Mouse (Mus musculus) lung, embryonic 16.5 days (tissue): ENCODE data around the gene Afap1l2. TPM values are rescaled to one million over a fixed set of nuclear protein-coding genes. Genes with fewer than 3 reads are reported as not detected.

Experiments
- ATAC-seq: fragments of 200-750 bp; cut with Nextera tagmentation; 2 replicates; pipeline ENCODE4 v1.8.0; 2017; ENCODE audit warnings: low read depth, mild to moderate bottlenecking, moderate library complexity
- H3K27ac ChIP-seq: fragments of 300-500 bp; sonication (generic); 2 replicates; pipeline ENCODE4 v1.5.1; 2014; ENCODE audit warnings: mild to moderate bottlenecking, control low read depth, low read length
- H3K27me3 ChIP-seq: fragments of 300-500 bp; sonication (generic); 2 replicates; pipeline ENCODE4 v1.6.1; 2014; ENCODE audit warnings: low read depth, low read length, mixed read lengths; ENCODE audit not compliant: control insufficient read depth, insufficient read depth
- H3K36me3 ChIP-seq: fragments of 300-500 bp; sonication (generic); 2 replicates; pipeline ENCODE4 v1.6.1; 2014; ENCODE audit warnings: low read length; ENCODE audit not compliant: control insufficient read depth, insufficient read depth
- H3K4me1 ChIP-seq: fragments of 300-500 bp; sonication (generic); replicated peaks from 2 replicates; pipeline ENCODE4 v1.6.1; 2014; ENCODE audit warnings: low read length, mixed read lengths; ENCODE audit not compliant: control insufficient read depth, insufficient read depth
- H3K4me2 ChIP-seq: fragments of 300-500 bp; sonication (generic); 2 replicates; pipeline ENCODE4 v1.6.1; 2014; ENCODE audit warnings: low read depth, low read length, control low read depth
- H3K4me3 ChIP-seq: fragments of 300-500 bp; sonication (generic); 2 replicates; pipeline ENCODE4 v1.5.1; 2014; ENCODE audit warnings: mild to moderate bottlenecking, low read length, control low read depth
- H3K9ac ChIP-seq: fragments of 300-500 bp; sonication (generic); 2 replicates; pipeline ENCODE4 v1.6.1; 2014; ENCODE audit warnings: low read length, control low read depth
- H3K9me3 ChIP-seq: fragments of 300-500 bp; sonication (generic); 2 replicates; pipeline ENCODE4 v1.6.1; 2016; ENCODE audit warnings: low read length; ENCODE audit not compliant: control insufficient read depth
- WGBS: fragments of 180-500 bp; shearing (Covaris S2); extraction: QIAGEN DNeasy Blood & Tissue Kit; methylation state at CpG from one replicate; pipeline ENCODE4 v1.1.7; 2014; 5-methylcytosine and 5-hydroxymethylcytosine counted together
- polyA plus RNA-seq: library from polyadenylated mRNA; unstranded; fragments of >200 nt; fragmentation: Nextera tagmentation; extraction: Ambion mirVana; gene quantifications from 2 replicates; pipeline ENCODE4 v1.2.1, GENCODE M21; 2015

Gene Afap1l2
- polyA plus RNA-seq, 1 experiment from 2014 or later = 31.3 TPM

DNA sequence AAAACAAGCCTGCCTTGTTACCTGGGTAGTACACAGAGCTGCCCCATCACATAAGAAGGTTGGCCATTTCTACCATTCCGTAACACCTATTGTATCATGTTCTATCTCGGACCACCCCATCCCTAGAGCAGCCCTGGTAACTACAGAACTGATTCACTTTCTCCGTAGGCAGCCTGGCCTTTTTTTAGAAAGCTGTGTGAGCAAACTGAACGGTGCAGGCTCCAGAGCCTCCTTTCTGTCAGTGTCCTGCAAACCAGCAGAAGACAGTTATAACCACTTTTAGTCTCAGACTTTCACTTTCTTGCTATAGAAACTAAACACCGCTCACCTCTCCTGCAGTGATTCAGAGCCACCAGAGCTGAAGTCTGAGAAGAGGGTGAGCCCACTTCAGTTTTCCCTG, 7.4 kb downstream of the Afap1l2 start:
- no peak overlapping the region for H3K27ac ChIP-seq
- ATAC-seq = no peak
- no peak overlapping the region for H3K9ac ChIP-seq
- no peak overlapping the region for H3K4me2 ChIP-seq
- H3K36me3 ChIP-seq = no peaks in the 10 kb centered on the region
- H3K4me1 ChIP-seq = peaks cover 56% of the 10 kb centered on the region
- no peaks in the 10 kb centered on the region for H3K27me3 ChIP-seq
- no peaks in the 10 kb centered on the region for H3K9me3 ChIP-seq
- 84% methylated on average over 5 of the region's 5 CpGs for WGBS
- no peak overlapping the region for H3K4me3 ChIP-seq

GRCm38 (mm10) chr19:56999781-57000180, 8.2 kb downstream of the Afap1l2 start:
- H3K4me2 ChIP-seq = no peak overlapping the region

GRCm38 (mm10) chr19:56998910-56999309, 9.1 kb downstream of the Afap1l2 start:
- 44% methylated on average over 2 of the region's 2 CpGs for WGBS
- no peak for ATAC-seq
- H3K4me3 ChIP-seq = no peak overlapping the region
- H3K9ac ChIP-seq = no peak overlapping the region
- no peak overlapping the region for H3K27ac ChIP-seq
- no peak overlapping the region for H3K4me2 ChIP-seq
- no peaks in the 10 kb centered on the region for H3K27me3 ChIP-seq
- H3K4me1 ChIP-seq = peaks cover 60% of the 10 kb centered on the region
- no peaks in the 10 kb centered on the region for H3K36me3 ChIP-seq
- H3K9me3 ChIP-seq = no peaks in the 10 kb centered on the region

More at GRCm38 (mm10) chr19:56999781-57000180, 8.2 kb downstream of the Afap1l2 start:
- H3K4me1 ChIP-seq = peaks cover 58% of the 10 kb centered on the region
- H3K4me3 ChIP-seq = no peak overlapping the region
- WGBS = 78% methylated on average over 2 of the region's 2 CpGs
- ATAC-seq = no peak
- H3K27ac ChIP-seq = no peak overlapping the region
- no peaks in the 10 kb centered on the region for H3K36me3 ChIP-seq
- no peaks in the 10 kb centered on the region for H3K27me3 ChIP-seq
- H3K9me3 ChIP-seq = no peaks in the 10 kb centered on the region
- H3K9ac ChIP-seq = no peak overlapping the region

DNA sequence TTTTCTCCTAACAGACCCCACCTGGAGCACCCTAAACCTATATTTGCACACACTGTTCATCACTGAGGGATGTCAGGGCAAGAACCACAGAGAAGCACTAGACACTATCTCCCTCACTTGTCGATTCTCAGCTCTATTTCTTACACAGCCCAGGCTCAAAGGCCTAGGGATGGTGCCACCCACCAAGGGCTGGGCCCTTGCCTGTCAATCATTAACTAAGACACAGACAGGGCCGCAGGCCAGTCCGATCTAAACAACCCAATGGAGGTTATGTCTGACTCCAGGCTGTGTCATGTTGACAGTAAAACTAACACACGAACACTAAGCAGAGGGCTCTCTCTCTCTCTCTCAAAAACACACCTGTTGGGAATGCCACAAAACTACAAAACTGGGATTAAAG, 9.7 kb downstream of the Afap1l2 start:
- Histone ChIP-seq H3K9ac (no peak overlapping the region), H3K27ac (peak overlapping the region; percentile 2; the same call in 1 of the 2 replicates), H3K4me3 (no peak overlapping the region), H3K36me3 (no peaks in the 10 kb centered on the region), H3K4me2 (no peak overlapping the region), H3K27me3 (no peaks in the 10 kb centered on the region), H3K9me3 (no peaks in the 10 kb centered on the region), H3K4me1 (peaks cover 58% of the 10 kb centered on the region)
- 57% methylated on average over 4 of the region's 4 CpGs for WGBS
- no peak for ATAC-seq

- no peaks in the 10 kb centered on the region for H3K9me3 ChIP-seq
- no peaks in the 10 kb centered on the region for H3K27me3 ChIP-seq
- H3K4me1 ChIP-seq = peaks cover 48% of the 10 kb centered on the region
- peak; percentile 93 for ATAC-seq
- H3K9ac ChIP-seq = no peak overlapping the region
- H3K4me2 ChIP-seq = peak overlapping the region; percentile 26
- 3% methylated on average over 10 of the region's 10 CpGs for WGBS
- peak overlapping the region; percentile 37 for H3K27ac ChIP-seq
- H3K4me3 ChIP-seq = peak overlapping the region; percentile 4; the same call in 1 of the 2 replicates
- no peaks in the 10 kb centered on the region for H3K36me3 ChIP-seq
These were observed 10.8 kb downstream of the Afap1l2 start for GRCm38 (mm10) chr19:56997164-56997599.

GRCm38 (mm10) chr19:56995441-56995840, 12.6 kb downstream of the Afap1l2 start:
- no peak overlapping the region for H3K4me3 ChIP-seq
- no peak overlapping the region for H3K27ac ChIP-seq
- no peaks in the 10 kb centered on the region for H3K9me3 ChIP-seq
- 43% methylated on average over 4 of the region's 4 CpGs for WGBS
- no peaks in the 10 kb centered on the region for H3K36me3 ChIP-seq
- no peak overlapping the region for H3K9ac ChIP-seq
- no peak for ATAC-seq
- H3K4me2 ChIP-seq = no peak overlapping the region
- H3K4me1 ChIP-seq = peaks cover 47% of the 10 kb centered on the region
- no peaks in the 10 kb centered on the region for H3K27me3 ChIP-seq

GRCm38 (mm10) chr19:56994653-56995052, 13.4 kb downstream of the Afap1l2 start:
- ATAC-seq = no peak
- H3K4me3 ChIP-seq = no peak overlapping the region
- H3K9me3 ChIP-seq = no peaks in the 10 kb centered on the region
- H3K9ac ChIP-seq = no peak overlapping the region
- H3K27me3 ChIP-seq = no peaks in the 10 kb centered on the region
- 70% methylated on average over 4 of the region's 4 CpGs for WGBS
- peaks cover 55% of the 10 kb centered on the region for H3K4me1 ChIP-seq
- H3K4me2 ChIP-seq = no peak overlapping the region
- H3K27ac ChIP-seq = no peak overlapping the region; the same call in 1 of the 2 replicates
- H3K36me3 ChIP-seq = no peaks in the 10 kb centered on the region

GRCm38 (mm10) chr19:56993763-56994162, 14.3 kb downstream of the Afap1l2 start:
- Histone ChIP-seq H3K36me3 (no peaks in the 10 kb centered on the region), H3K4me3 (no peak overlapping the region), H3K4me2 (no peak overlapping the region), H3K9me3 (no peaks in the 10 kb centered on the region), H3K27me3 (no peaks in the 10 kb centered on the region), H3K27ac (no peak overlapping the region), H3K9ac (no peak overlapping the region), H3K4me1 (peaks cover 57% of the 10 kb centered on the region)
- whole genome bisulfite sequencing = 57% methylated on average over 4 of the region's 4 CpGs
- ATAC-seq = no peak

DNA sequence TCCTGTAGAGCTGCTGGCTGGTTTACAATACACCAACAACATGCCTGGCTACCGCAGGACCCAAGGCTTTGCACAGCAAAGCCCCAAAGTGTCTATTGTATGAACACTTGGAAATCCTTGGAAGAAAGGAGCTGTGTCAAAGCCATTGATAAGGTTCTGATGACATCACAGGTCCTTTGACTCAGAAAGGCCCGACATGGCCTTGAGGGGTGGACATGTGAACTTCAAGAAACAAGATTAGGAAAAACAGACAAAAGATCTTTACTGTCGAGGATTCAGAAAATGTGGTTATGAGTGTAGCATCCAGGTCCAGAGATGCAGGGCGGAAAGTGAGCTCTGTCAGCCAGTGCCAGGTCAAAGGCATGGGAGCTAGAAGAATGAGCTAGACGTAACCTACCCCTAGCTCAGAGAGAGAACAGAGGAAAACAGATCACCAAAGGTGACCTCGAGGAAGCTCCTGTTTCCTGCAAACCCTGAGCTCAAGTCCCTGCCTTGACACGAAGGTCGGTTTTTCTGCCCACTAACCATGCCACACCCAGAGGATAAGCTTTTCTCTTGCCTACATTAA, 15.0 kb downstream of the Afap1l2 start:
- no peaks in the 10 kb centered on the region for H3K27me3 ChIP-seq
- no peak for ATAC-seq
- 64% methylated on average over 8 of the region's 8 CpGs for WGBS
- no peak overlapping the region for H3K4me3 ChIP-seq
- no peaks in the 10 kb centered on the region for H3K36me3 ChIP-seq
- no peak overlapping the region for H3K9ac ChIP-seq
- H3K9me3 ChIP-seq = no peaks in the 10 kb centered on the region
- H3K4me2 ChIP-seq = no peak overlapping the region
- no peak overlapping the region for H3K27ac ChIP-seq
- peaks cover 58% of the 10 kb centered on the region for H3K4me1 ChIP-seq
